Mouse (Mus musculus) T-helper 17 cell (primary cell): ENCODE results near the gene Mipep.

Source experiments
- in situ Hi-C, 2 experiments: fragments of 300-600 bp; cut with MboI, MseI; formaldehyde crosslinking; loops; 1 replicate in 1 of 2; 2 replicates in 1 of 2; pipeline ENCODE4 v1.15.1; 2025; ENCODE audit warnings: high pct_unique_total_duplicates in 2 of 2

Mipep gene

GRCm38 (mm10) chr14:60937481-60938039 is 153.2 kb downstream of the Mipep start:
- in situ Hi-C loops, result no loop called here
